Mouse (Mus musculus): ENCODE results near the gene Osbp2.
"Not testable (repeated sequence)": the region's sequence is repeated elsewhere in the genome, so short reads cannot be mapped to it uniquely, and the experiment has no call there.

Gene Osbp2

DNA sequence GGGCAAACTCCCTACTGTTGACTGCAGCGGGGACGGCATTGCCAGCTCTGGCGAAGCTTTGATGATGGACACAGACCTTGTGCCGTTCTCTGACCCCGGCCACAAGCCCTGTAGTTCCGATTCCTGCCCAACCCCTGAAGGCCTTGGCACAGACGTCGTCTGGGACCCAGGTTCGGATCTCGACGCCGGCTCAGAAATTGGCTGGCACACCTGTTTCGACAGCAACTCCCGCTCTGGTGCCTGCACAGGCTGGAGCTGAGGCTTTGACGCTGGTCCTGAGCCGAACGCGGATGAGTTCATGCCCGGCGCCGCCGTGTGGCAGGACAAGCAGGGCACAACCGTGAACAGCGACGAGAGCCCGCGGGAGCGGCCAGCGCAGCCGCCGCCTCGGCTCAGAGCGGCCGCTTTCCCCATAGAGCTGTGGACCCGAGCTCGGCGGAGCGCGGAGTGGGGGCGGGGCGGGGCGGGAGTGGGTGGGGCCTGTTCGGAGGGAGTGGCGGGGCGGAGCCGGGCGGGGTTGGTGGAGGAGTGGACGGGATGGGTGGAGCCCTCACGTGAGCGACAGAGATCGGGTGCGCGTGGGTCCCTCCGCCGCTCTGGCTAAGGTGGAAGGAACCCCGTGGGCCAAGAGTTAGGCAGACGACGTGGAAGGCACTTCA, at the start of gene Osbp2:
Osbp2 (minus strand) TSS at position 450 of the 659 bp plus-strand sequence.
- peak; percentile 65 for DNase-seq

DNA sequence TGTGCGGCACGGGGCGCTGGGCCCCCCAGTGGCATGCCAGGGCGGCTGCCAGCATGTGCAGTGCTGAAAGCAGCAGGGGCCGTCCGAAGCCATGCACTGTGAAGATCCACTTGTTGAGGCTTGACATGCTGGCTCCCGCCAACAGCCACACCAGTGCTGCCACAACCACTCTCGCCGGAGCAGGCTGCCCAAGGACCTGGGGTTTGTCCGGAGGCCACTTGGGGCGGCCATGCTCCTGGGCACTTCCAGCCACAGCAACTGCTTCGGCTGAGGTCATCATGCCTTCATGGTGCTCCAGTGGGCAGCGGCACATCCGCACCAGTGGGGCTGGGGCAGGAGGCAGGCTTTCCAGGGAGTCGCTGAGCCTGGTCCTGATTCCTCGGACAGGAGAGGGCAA, 49.2 kb upstream of the Osbp2 start:
- peak; percentile 41 for DNase-seq

DNA sequence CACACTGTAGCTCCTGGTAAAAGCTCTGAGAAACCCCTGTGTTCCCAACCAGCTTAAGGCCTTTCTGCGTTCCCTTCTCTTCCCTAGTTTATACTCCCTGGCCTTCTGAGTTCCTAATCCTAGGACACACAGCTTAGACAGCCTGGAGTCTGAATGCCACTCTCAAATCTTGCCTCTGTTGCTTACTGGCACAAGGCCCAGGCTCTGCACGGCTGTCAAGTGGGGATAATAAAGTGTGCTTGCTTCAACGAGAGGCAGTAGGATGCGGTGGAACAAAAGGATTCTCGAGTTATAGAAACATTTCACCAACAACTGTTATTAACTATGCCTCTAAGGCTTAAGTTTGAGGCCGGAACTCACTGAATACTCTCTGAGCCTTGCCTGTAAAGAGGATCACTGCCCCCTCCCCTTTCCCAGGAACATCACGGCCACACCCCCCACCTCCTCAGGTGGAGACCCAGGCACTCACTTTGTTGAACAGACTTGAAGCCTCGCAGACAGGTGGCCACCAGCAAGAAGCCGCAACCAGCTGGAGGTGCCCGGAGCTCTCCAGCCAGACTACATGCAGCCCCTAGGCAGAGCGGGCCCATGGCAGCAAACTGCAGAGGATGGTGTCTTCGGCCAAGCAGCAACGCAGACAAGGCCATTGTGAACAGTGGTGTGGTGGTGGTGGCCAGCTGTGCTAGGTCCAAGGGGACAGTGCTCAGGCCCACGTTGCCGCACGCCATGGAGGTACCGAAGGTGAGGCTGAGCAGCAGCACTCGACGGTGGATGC, 48.6 kb upstream of the Osbp2 start:
- DNase-seq, result peak; percentile 50

DNA sequence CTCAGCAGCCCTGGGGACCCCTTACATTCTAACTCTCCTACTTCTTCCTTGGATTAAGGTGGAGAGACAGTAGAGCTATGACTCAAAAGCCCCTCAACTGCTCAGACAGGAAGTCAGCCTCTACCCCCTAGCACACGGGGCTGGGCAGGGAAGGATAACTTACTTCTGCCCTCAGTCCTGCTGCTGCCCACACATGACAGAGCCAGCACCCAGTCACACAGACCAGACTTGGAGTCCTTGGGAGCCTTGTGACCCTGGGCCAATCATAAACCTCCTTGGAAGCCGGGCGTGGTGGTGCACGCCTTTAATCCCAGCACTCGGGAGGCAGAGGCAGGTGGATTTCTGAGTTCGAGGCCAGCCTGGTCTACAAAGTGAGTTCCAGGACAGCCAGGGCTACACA, 47.7 kb upstream of the Osbp2 start:
- not testable (repeated sequence) for DNase-seq

DNA sequence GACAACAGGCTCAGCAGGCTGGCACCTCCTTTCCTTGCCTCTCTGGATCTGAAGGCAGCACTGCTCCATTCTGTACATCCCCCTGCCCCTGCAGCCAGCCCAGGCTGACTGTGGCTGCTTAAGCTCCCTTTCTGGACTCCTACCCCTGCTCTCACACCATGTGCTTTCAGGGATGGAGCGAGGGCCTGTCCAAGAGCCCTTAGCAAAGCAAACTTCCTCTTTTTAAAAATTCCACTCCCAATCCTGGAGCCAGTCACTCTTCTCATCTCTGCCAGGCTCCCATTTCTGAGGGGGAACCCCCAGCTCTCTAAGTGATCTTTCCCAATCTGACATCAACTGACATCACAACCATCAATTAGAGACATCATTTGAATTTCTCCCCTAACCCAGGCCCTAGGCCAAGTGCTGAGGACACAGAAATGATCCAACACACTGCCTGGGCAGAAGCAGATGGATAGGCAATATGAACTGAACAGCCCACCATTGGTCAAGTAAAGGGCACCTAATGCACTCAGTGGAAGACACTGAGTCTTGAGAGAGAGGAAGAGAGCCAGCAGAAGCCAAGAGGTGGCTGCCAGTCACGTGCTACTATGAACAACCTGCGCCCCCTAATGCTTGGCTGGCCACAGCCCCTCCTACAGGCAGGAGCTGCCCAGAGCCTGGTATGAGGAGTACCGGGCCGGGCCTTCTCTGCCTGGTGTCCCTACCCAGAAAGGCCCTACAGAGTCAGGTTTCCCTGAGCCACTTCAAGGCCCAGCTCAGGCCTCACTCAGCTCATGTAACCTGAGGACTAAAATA, 47.0 kb upstream of the Osbp2 start:
- DNase-seq, result peak; percentile 51

DNA sequence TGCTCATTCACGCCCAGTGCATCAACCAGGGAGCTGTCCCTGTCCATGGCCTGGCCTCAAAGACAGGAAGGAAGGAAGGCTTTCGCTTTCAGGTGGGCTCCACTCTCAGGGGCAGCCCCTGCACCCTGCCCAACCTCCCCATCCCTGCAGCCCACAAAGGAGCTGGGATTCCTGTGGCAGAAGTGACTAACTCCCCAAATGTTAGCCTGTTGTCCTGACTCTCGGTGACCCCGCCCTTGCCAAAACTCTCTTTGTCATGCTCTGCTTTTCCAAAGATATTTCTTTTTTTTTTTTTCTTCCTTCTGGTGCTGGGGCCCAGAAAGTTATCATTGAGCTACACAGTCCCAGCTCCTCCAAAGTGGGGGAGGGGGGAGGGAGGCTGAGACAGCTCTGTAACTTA, 45.5 kb upstream of the Osbp2 start:
- DNase-seq, result no peak

DNA sequence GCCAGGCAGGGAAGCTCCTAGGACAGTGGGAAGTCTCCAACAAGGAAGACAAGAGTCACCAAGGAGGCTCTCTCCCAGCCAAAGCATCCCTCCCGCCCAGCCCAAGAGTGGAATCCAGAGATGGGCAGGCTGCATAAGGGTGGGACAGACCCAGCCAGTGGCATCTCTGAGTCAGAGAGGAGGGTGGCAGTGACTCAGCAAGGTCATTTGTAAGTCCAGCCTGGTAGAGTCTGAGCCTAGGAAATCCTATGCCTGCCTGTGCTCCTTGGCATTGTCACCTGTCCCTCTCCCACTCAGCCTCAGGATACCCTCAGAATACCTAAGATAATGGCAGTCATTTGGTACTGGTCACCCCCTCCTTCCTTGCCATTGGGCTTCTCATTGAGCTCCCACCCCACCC, 41.7 kb upstream of the Osbp2 start:
- DNase-seq, result no peak

DNA sequence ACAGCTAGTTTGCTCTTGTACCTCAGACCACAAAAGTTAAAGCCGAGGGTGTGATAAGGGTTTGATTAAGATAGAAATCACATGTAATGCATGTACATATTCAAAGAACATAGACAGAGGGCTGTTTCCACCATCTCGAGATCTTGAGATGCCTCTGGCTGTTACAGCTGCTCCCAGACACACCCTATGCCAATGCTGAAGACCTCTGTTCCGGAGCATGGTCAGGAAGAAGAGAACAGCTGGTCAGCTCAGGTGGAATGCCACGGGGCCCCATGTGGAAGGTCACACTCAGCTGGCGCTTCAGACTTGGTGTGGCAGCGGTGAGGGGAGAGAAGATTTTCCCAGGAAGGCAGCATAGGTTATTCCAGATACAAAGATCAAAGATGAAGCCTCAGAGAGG, 41.0 kb upstream of the Osbp2 start:
- DNase-seq, result no peak

DNA sequence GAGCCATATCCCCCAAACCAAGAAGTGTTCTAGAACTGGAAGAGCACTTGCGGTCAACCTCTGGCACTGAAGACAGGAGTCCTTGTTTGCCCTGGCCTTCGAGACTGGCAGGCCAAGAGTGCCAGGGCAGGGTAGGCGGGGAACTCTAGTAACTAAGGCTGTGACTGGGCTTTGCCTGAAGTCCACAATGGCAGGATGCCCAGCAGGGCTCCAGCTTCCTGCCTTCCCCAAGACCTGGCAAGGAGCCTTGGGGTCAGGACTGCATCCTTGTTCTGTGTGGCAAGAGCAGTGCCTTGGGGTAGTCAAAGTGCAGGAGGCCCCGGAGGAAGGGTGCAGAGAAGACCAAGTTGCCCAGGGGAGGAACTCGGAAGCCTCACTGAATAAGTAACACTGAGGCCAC, 39.3 kb upstream of the Osbp2 start:
- peak; percentile 96 for DNase-seq

DNA sequence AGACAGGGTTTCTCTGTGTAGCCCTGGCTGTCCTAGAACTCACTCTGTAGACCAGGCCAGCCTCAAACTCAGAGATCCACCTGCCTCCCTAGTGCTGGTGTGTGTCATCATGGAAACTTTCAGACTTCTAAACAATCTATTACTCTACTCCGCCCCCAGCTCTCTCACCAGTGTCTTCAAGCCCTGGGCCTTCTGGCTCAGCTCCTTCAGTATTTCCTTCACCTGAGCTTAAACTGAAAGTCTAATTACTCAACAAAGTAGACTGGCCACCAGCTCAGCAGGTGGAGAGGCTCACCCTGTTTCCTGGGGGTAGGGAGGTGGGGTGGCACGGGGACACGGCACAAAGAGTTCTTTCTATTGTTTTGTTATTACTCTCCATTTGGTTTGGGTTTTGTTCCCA, 38.8 kb upstream of the Osbp2 start:
- DNase-seq, result peak; percentile 41

DNA sequence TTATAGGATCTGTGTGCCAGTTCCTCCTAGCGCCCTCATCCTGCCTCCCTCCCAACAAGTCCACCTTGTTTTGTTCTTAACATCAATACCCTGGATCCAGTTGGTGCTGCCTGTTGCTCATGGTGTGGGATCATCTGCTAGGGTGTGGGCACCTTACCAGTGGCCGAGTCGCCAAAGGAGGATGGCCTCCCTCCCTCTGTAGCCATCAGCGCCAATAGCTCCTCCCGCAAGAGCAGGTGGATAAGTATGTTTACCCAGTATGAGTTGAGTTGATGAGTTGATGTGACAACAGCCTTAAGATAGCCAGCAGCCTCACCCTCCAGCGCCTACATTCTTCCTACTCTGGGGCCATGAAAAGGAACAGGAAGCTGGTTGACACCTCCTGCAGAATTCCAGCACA, 36.6 kb upstream of the Osbp2 start:
- no peak for DNase-seq

DNA sequence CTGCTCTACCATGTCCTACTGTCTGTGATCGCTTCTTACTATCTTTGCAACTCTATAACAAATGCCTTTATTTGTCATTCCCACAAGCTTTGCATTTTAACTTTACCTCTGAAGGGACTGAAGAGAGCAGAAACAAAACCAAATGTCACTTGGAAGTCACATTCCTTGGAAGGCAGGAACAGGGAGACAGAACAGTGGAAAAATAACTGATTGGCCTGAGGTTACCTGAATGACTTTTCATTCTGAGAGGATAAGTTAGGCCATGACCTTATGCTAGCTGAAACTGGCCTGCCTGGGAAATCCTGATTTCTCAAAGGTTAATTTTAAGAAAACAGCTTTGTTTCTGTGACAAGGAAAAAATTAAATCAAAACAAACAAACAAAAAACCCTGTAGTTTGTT, 32.2 kb upstream of the Osbp2 start:
- no peak for DNase-seq

DNA sequence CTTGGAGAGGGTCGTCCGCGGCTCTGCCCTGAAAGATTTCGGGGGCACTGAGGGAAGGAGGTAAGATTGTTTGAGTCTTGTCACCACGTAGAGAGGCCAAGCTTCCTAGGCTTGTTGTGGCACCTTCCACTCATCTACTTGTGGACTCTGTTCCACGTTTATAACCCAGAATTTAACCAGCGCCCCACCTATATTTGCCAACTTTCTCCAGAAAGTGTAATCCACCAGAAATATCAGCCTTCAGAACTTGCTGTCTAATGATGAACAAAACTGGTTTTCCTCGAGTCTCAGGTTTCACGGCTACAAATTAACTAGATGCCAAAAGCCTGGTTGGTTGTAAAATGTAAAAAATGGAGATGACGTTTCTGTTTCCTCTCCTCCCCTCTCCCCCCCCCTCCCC, 31.8 kb upstream of the Osbp2 start:
- DNase-seq, result peak; percentile 12

DNA sequence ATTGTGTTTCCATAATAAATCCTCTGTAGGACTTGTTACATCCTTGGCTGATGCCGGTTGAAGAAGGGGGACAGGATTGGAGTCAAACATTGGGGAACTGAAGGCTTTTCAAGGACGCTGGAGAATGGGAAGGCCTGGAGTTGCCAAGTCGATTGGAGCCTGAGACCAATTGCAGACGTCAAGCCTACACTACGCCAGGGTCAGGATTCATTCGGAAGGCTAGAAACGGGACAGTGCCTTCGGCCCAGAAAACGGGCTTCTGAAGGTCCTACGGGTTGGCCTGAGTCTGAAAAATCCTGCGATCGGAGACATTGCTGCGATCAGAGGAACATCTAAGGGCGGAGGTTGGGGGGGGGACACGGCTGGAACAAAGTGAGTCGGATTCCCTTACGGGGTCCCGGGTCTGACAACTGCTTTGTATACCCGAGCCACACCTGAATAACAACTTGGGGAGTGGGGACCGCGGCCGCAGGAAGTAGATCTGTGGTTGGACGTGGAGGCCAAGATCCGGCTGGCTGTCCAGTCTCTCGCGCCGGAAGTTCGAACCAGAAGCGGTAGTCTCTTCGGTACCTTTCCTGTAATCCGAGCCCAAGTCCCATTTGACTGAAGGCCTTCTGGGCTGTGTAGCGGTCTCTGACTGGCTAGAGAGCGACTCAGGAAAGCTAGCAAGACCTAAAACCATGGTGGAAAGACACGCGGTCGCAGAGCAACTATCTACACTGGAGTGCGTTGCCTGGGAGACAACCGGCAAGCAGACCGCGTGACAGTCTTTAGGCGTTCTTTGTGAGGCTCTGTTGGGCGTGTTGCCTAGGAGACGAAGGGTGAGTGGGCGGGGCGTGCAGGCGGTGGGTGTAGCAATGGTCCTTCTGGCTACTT, 30.9 kb upstream of the Osbp2 start, which contains the start of the genes 4921536K21Rik and Dusp18:
4921536K21Rik (minus strand) TSS at position 693 of the 876 bp plus-strand sequence.
Dusp18 (plus strand) TSS at position 835 of the 876 bp plus-strand sequence.
- DNase-seq, result peak; percentile 97

DNA sequence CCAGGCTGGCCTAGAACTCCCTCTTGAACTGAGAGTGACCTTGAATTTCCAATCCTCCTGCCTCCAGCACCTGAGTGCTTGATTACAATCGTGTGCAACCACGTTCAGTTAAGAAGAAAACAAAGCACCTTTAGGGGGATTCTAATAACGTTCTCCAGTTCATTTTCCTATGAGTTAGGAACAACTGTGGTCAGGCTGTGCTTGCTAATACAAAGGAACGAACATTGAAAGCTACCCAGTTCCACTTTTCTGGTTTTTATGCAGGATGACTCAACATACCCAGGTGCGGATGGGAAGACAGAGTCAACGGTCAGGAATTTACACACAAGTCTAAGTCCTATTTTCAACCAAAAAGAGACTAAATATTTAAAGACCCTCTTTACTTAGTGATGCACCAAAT, 30.3 kb upstream of the Osbp2 start:
- DNase-seq, result no peak

DNA sequence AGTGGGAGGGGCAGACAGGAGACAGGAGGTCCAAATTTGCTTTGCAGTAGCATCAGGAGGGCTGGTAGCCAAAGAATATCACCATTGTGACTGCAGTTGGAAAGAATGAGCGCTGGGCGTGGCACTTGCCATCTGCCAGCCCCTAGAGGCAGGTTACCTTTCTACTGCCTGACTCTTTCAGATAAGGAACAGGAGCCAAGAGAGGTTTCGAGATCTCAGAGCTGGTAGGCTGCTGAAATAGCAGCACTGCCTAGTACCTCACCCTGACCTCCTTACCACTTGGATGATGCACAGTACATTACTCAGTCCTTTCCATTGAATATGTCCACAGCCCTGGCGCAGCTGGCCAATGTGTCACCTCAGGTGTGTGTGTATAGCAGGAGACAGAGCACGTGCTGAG, 23.6 kb upstream of the Osbp2 start:
- no peak for DNase-seq

DNA sequence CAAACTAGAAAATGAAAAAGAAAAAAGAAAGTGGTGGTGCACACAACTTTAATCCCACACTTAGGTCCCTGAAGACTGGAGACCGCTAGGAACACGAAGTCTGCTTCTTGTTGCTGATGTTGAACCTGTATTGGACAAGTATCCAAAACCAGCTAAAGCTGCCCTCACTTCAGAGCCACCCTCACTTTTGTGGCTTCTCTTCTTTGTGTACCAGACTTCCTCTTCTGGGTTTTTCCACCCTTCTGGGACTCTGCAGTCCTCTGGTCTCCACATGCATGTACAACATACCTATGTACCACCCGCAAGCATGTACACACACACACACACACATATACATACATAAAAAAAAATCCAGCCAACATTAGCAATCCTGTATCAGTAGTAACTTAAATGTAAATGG, 20.0 kb upstream of the Osbp2 start:
- DNase-seq, result no peak

DNA sequence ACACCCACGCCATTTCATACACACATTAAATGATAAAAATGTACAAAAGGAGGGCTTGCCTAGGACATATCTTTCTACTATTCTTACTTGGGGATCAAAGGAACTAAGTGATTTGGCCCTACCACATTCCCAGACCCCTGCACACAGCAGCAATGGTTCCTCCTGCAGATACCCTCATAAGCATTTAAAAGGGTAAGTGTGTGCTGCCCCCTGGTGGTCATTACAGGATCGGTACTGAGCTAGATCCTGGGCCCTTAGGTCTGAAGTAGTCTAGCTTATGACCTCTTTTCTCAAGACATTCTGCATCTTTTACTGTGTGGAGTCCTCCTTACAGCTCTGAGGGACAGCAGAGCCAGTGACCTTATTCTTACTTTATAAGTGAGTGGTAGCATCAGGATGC, 16.1 kb upstream of the Osbp2 start:
- DNase-seq, result peak; percentile 90

DNA sequence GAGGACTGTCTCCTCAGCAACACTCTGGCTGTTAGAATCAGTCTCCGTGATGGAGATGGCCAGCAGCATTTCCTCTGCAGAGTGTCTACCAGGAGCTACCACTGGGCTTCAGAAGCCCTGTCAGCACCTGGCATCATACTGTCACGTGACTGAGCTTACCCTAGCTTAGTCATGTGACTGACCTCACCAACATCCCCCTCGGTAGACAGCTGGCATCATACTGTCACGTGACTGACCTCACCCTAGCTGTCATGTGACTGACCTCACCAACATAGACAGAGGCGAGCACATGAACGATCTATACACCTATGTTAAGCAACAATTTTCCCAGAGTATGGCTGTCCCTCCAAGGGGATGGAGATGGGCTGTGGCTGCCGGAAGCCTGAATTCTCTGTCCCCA, 15.0 kb upstream of the Osbp2 start:
- no peak for DNase-seq

DNA sequence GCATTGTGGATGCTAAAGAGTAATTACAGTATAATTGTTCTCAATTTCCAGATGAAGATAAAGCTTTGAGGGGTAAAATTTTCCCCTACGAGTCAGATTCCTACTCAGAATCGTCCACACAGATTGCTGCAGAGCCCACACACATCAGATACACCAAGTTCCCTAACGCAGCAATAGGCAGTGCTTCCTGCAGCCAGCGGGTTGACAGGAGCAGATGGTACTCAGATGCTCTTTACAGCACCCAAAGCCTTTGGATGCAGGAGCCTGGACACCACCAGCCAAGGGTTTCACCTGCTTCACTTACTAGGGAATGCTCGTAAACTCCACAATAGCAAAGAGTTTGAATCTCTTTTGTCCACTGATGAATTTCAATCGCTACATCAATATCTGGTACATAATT, 12.7 kb upstream of the Osbp2 start:
- DNase-seq, result no peak

DNA sequence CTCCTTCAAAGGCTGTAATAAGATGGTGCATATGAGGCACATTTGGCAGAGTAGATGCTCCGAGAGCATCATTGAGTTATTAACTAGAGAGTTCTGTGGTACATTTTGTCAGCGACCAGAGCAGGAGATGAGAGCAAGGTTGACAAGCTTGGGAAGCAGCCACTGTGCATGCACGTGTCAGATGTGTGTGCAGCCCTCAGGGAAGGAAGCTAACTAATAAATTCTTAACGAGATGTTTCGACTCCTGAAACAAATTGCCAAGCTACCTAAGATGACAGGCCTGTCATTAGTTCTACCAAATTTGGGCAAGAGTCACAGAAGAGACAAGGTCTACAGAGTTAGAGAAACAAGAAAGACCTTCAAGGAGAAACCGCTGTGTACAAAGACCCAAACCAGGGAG, 640 bp upstream of the Osbp2 start:
- DNase-seq, result no peak

DNA sequence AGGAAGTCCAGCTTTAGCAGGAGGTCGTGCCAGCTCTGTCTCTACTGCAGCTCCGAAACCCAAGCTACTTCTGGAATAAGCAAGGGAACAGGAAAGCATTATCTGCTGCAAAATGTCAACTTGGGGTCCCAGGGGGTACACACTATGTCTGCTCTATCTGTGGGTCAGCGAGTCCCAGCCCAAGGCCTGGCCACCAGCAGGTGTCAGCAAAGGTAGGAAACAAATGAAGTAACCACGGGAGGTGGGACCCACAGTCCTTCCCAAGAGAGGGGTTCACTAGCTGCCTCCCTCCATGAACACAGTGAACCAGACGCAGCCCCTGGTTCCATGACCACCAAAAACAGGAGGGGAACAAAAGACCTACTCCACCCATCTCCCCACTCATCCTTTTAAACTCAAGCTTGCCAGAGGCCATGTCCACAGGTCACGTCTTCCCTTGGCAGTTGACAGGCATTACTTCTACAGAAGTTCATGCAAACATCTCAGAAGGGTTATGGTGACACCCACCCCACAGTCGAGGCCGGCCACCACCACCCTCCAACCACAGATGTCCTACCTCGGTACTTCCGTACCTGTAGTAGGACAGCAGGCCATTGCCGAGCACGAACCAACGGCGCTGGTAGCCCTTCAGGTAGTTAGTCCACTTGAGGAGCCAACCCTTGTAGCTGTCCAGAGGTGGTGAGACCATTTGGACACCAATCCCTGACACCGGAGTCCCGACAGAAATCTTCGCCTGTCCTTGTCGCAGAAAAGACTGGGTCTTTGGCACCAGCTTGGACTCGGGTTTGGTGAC, 846 bp downstream of the Osbp2 start:
- no peak for DNase-seq
